Mouse (Mus musculus): ENCODE data around the gene Olfr612.
"Not testable (repeated sequence)": the region's sequence is repeated elsewhere in the genome, so short reads cannot be mapped to it uniquely, and the experiment has no call there.

The Olfr612 gene

GRCm38 (mm10) chr7:103542617-103543016, at the start of gene Olfr612:
Gene Olfr612 (minus strand): TSS chr7:103542717.
- DNase-seq (ENCODE audit: low spot score) = not testable (repeated sequence)

DNA sequence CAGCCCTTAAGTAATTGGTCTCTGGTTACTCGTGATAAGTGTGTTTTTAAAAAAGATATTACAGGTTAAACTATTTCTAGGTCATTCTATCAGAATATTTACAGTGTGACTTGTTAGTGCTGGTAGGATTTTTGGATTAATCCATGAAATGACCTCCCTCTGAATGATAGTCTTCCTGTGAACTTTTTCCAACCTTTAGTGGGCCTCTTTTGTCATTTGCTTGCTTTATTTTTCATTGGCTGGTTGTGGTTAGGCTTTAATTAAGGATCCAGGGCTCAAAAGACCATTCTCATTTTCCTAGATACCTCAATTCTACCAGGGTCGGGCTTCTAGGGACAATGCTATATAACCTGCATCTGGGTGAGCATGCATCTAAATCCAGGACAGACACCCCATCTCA, 47.3 kb upstream of the Olfr612 start, which contains the start of gene Olfr618:
TSS of gene Olfr618 (plus strand) at position 301 of the 400 bp plus-strand sequence.
- DNase-seq (ENCODE audit: low spot score) = no peak

DNA sequence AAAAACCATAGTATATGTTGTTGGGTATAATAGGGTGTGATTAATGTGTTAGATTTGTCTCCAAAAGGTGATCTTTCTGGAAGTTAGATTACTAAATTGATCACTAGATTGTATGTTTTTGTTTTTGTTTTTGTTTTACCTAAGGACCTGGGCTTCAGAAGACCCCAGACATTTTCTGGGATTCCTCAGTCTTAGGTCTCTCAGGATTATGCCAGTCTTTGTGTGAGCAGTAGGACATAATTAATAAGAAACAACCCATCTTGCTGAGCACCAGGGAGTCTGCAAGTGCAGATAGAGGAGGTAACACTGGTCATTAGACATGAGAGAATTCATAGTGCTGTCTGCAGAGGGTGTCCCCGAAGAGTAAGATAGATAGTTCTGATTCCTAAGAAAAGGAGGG, 30.2 kb upstream of the Olfr612 start, which contains the start of gene Olfr617:
TSS of gene Olfr617 (plus strand) at position 301 of the 400 bp plus-strand sequence.
- no peak for DNase-seq (ENCODE audit: low spot score)

GRCm38 (mm10) chr7:103569043-103569442, 26.5 kb upstream of the Olfr612 start, which contains the start of gene Olfr616:
Gene Olfr616 (minus strand): TSS chr7:103569143.
- no peak for DNase-seq (ENCODE audit: low spot score)

DNA sequence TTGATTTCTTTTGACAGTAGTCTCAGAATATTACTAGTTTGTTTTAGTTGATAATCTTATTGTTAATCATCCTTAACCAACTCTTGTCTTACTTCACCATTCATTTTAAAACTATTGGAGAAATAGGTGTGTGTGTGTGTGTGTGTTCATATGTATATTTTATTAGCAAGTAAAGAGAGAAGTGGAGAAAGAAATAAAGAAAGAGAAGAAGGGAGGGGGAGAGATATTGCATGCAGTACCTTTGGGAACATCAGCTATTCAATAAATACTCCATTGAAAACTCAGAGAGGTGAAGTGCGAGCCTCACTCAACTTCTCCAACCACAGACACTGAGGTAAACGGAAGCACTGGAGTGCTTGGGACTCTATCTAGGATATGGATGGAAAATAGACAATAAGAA, 13.3 kb upstream of the Olfr612 start, which contains the start of gene Olfr615:
TSS of gene Olfr615 (plus strand) at position 301 of the 400 bp plus-strand sequence.
- no peak for DNase-seq (ENCODE audit: low spot score)

DNA sequence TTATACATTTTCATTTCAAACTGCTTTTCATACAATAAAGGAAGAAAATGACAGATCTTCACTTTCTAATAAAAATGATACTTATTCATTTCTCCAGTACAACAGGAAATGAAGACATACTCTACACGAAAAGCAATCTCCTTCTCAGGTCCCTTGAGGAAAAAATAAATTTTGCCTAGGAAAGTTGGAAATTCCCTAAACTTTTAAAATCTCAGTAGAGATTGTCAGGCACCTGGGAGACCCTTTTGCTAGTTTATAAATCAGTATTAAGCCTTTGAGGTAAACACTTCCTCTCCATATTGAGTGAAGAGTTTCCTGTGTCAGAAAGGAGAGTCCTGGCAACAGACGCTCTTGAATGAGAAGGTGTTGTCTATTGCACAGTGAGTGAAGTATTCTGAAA, 5.3 kb upstream of the Olfr612 start, which contains the start of gene Olfr613:
TSS of gene Olfr613 (plus strand) at position 301 of the 400 bp plus-strand sequence.
- no peak for DNase-seq (ENCODE audit: low spot score)

- DNase-seq (ENCODE audit: low spot score) = not testable (repeated sequence)
Observed at GRCm38 (mm10) chr7:103520746-103521145, 21.8 kb downstream of the Olfr612 start, which contains the start of gene Olfr611. Gene Olfr611 (minus strand): TSS chr7:103520846.

GRCm38 (mm10) chr7:103512022-103512421, 30.5 kb downstream of the Olfr612 start, which contains the start of gene Olfr610:
Gene Olfr610 (minus strand): TSS chr7:103512122.
- DNase-seq (ENCODE audit: low spot score) = no peak

DNA sequence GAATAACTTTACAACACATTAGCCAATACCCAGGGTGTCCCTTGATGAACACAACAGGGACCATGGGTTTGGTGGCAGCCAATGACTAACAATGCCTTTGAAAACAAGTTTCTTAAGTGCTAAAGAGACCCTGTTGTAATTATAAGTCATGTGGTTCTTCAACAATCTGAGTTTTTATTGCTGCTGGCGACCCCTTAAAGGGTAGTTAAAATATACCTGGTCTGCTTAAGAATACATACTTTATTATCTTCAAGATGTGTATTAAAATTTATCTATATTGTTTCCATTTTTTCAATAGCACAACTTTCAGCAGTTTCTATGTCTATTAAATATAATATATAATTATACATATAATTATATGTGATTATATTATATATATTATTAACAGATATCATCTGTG, 44.6 kb downstream of the Olfr612 start, which contains the start of gene Olfr609:
TSS of gene Olfr609 (minus strand) at position 101 of the 400 bp plus-strand sequence.
- no peak for DNase-seq (ENCODE audit: low spot score)

Measured in adipocyte (in vitro differentiated cells).